Mouse (Mus musculus) T-helper 17 cell (primary cell): ENCODE results near the gene Polr1b.

ENCODE experiments used
- in situ Hi-C, 2 experiments: fragments of 300-600 bp; cut with MboI, MseI; formaldehyde crosslinking; loops; 1 replicate in 1 of 2; 2 replicates in 1 of 2; pipeline ENCODE4 v1.15.1; 2025; ENCODE audit warnings: high pct_unique_total_duplicates in 2 of 2

Polr1b gene

DNA sequence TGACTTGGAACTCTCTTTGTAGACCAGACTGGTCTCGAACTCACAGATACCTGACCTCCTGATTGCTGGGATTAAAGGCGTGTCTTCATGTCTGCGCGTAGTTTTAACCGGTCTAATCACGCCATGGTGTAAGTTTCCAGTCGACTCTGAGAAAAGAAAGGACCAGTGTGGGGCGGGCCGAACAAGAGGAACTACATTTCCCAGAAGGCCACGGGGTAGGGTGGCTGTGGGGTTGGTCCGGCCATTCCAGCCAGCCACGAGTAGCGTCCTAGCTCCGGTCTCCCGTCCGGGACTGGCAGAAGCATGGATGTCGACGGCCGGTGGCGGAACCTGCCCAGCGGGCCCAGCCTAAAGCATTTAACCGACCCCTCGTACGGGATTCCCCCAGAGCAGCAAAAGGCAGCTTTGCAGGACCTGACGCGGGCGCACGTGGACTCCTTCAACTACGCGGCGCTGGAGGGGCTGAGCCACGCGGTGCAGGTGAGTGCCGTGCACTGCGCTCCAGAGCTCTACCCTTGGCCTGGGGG lies at the start of gene Polr1b:
Polr1b (plus strand) TSS at position 212 of the 527 bp plus-strand sequence.
- in situ Hi-C loops, result loop anchor here in 1 of 2 experiments (5.0 kb wide), 1 partner anchor 86 kb away; no protein-coding TSS in a partner anchor

DNA sequence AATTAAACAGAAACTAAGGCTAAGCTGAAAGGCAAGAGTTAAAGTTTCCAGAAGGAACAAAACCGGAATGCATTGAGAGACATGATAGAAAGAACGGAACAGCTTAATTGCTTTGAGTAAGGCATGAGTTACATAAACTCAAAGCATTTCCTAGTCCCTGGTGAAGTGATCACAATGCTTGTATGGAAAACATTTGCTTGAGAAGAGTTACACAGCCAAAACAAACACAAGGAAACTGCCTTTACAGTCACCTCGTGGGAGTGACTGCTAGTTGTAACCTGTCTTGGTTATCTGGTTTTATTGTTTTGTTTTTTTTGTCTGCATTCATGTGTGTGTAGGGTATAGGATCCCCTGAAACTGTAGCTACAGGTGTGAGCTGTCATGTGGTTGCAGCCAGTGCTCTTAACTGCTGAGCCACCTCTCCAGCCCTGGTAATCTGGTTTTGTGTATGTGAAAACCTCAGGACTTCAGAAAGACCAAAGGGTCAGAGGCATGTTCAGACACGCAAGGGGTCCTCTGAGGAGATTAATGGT lies 48.3 kb upstream of the Polr1b start:
- in situ Hi-C loops, result loop anchor here in 1 of 2 experiments (25.0 kb wide), 1 partner anchor 165 kb away; no protein-coding TSS in a partner anchor

DNA sequence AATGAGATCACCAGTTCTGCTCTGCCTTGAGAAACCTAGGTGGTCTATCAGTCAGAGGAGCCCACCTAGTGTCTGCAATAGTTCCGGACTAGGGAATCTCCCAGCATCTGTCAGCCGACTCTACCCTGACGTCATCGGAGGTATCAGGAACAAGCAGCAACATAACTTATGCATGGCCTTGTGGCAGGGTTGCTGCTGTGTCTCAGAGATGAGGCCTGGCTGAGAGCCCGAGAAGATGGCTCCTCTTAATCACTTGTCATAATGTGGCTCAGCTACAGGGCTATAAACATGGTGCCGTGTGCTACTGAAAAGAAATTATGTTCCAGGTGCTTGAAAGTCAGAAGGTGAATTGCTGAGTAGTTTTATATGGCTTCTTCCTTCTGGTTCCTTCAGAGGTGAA lies 45.1 kb upstream of the Polr1b start:
- in situ Hi-C loops, result loop anchor here (5.0 to 25.0 kb wide), 2 partner anchors 108 to 168 kb away; no protein-coding TSS in a partner anchor

DNA sequence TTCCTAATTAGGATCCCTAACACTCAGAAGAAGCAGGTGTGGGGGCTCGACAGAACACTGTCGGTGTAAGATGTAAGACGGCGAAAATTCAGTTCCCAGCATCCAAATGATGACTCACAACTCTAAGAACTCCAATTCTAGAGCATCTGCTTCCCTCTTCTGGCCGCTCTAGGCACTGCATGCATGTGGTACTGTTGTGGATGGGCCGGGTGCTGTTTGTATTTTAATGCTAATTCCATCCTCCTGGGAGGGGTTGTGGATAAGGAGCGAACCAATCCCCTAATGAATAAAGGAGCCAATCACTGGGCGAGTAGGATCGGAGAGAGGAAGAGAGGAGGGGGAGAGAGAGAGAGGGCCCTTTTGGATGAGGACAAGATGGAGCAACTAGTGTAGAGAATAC lies 44.2 kb upstream of the Polr1b start:
- in situ Hi-C loops, result loop anchor here (5.0 to 25.0 kb wide), 2 partner anchors 109 to 169 kb away; no protein-coding TSS in a partner anchor

DNA sequence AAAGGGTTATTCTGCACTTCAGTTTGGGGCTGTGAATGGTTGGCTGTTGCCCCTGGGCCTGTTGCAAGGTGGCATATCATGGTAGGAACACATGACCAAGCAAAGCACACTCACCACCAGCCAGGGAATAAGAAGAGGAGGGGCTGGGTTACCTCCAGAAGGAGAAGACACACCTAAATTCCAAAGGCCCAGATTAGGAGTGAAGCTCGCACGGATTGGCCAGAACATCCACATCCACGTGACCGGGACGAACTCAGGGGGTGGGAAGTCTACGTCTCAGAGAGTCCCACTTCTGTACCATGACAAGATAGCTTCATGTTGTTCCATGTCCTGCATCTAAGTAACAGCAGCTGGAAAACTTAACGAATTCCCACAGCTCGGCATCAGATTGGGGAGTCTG lies 43.5 kb upstream of the Polr1b start:
- in situ Hi-C loops, result loop anchor here (5.0 to 25.0 kb wide), 2 partner anchors 110 to 170 kb away; no protein-coding TSS in a partner anchor

DNA sequence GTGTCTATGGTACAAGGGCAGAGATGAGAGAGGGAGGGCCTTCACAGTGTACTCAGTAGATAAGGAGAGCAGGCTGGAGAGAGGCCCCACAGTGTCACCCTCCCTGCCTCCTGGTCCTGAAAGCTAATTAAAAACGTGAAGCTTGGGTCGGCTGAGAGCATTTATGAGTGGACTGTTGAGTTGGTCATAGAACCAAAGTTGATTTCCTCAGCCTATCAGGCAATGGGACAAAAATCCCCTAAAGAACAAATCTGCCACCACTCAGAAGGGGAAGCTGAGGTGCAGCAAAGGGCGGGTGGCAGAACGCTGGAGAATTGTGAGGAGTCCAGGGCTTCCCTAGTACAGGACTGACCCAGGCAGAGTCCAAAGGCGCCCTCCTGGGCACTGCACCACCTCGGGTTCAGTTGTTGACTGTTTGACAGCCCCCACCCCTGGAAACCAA lies 42.9 kb upstream of the Polr1b start:
- in situ Hi-C loops, result loop anchor here (5.0 to 25.0 kb wide), 2 partner anchors 111 to 171 kb away; no protein-coding TSS in a partner anchor

DNA sequence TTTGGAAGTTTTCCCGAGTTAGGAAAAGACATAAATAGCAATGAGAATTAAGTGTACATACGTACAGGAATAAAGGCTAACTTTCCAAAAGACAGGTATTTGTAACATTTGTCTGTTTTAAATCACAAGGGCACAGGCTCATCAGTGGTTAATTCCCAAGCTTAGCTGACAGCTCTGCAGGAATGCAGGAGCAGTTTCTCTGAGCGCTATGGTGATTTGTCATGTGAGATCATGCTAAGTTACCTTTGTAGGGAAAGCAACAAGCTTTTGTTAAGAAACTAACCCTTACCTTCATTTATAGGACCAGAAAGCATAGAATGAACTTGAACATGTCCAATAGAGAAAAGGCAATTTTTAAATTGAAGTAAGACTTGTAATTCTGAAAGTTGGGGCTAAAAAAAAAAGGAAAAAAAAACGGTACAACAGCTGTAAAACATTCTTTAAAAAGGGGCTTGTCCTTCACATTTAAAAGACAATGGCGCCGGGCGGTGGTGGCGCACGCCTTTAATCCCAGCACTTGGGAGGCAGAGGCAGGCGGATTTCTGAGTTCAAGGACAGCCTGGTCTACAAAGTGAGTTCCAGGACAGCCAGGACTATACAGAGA lies 39.2 kb upstream of the Polr1b start:
- in situ Hi-C loops, result loop anchor here in 1 of 2 experiments (25.0 kb wide), 1 partner anchor 174 kb away; no protein-coding TSS in a partner anchor

DNA sequence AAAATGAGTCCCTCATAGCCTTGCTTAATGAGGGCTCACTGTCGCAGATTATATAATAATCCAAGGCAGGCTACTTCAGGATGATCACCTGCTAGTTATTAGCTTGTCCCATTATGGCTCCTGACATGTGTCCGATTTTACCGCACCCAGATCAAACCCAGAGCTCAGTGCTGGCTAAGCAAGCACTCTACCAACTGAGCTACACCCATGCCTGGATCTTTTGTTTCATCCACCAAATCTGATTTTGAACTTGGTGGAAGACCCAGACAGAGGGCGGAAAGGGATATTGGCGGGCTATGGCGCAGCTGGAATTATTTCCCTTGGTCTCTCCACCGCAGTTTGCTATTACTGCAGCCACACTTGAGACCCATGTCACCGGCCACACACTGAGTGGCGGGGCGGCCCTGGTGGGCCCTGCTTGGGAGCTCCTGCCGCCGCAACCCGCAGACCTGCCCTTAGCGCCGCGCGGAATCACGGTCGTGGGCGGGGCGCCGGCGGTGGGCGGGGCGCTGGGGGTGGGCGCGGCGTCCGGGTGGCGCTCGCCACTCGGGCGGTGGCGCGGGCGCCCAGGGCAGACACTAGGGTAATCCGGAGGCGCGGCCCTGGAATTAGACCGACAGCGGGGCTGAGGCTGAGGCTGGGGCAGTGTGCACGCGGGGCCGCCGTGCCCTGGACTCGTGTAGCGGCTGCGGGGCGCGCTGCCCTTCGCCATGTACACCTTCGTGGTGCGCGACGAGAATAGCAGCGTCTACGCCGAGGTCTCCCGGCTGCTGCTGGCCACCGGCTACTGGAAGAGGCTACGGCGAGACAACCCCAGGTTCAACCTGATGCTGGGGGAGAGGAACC lies 35.1 kb upstream of the Polr1b start, which contains the start of gene Ttl:
Ttl (plus strand) TSS at position 506 of the 846 bp plus-strand sequence.
- in situ Hi-C loops, result loop anchor here in 1 of 2 experiments (25.0 kb wide), 1 partner anchor 178 kb away; no protein-coding TSS in a partner anchor

DNA sequence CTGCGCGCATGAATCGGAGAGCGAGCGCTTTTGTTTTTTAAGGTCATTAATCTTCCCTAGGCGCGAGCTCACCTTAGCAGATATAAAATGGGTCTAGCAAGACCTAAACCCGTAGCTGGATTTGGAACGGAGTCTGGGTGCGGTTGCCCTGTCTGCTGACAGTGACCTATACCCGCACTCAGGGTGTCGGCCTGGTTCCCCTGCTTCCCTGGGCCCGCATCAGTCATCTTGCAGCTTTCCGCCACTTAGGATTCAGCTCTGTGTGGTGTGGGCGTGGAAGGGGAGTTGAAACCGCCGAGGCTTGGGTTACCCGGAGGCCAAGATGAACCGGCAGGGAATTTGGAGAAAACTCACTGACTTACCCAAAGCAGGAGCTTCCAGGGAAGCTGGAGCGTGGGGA lies 34.5 kb upstream of the Polr1b start:
- in situ Hi-C loops, result loop anchor here in 1 of 2 experiments (25.0 kb wide), 1 partner anchor 179 kb away; no protein-coding TSS in a partner anchor

DNA sequence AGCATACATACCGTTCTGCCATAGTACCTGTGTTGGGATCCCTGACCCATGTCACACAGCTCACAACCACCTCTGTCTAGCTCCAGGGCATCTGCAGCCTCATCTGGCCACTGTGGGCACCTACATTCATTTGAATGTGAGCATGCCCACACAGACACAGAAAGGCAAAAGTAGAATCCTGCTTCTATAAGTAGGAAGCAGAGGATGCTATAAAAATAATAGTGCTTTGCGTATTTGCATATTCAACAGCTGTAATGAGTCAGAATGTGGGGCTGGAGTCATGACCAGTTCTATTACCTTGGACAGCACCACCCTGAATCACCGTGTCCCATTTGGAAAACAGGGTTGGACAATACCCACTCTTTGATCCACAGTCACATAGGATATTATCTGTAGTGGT lies 30.5 kb upstream of the Polr1b start:
- in situ Hi-C loops, result loop anchor here in 1 of 2 experiments (5.0 to 25.0 kb wide), 2 partner anchors 88 to 183 kb away; no protein-coding TSS in a partner anchor

DNA sequence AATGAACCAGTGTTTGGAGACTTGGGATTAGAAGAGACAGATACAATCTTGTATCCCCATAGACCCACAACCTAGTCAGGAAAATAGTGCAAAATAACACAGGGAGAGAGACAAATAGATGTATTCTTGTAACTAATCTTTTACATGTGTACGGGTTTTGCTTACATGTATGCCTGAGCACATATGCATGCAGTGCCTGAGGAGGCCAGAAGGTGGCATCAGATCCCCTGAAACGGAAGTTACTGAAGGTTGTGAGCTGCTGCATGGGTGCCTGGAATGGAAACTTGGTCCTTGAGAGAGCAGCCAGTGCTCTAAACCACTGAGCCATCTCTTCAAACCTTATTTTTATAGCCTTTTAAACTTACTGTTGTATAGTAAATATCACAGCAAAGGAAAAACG lies 22.5 kb upstream of the Polr1b start:
- in situ Hi-C loops, result no loop called here

DNA sequence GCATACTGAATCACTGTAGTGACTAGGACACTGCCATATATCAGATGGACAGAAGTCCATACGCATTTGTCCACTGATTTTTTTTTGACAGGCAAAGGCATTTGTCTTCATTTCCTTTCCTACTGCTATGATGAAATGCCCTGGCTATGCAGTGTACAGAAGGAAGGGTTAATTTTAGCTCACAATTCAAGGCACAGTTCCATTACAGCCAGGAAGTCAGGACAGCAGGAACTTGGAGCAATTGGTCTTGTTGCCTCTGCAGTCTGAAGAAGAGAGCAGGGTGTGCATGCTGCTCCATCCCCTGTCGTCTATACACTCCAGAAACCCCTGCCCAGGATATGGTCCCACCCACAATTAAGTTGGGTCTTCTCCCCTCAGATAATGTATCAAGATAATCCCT lies 21.6 kb upstream of the Polr1b start:
- in situ Hi-C loops, result no loop called here

DNA sequence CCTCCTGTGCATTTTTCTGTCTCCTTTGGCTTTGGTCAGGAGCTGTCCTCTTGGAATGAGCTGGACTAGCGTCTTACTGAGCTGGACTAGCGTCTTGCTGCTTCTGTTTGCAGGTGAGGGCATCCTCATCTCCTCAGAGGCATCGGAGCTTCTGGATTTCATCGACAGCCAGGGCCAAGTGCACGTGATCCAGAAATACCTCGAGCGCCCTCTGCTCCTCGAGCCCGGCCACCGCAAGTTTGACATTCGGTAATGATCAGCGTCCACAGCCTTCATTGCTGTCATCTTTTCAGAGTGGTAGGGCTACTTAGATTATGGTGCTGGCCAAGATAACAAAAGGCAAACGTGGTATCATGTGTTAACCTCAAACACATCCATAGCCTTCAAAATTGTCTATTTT lies 19.7 kb upstream of the Polr1b start:
- in situ Hi-C loops, result loop anchor here in 1 of 2 experiments (10.0 kb wide), 1 partner anchor 1324 kb away; the partner anchor contains the start of genes 1700020A23Rik, Gm28372 and Tmem239

DNA sequence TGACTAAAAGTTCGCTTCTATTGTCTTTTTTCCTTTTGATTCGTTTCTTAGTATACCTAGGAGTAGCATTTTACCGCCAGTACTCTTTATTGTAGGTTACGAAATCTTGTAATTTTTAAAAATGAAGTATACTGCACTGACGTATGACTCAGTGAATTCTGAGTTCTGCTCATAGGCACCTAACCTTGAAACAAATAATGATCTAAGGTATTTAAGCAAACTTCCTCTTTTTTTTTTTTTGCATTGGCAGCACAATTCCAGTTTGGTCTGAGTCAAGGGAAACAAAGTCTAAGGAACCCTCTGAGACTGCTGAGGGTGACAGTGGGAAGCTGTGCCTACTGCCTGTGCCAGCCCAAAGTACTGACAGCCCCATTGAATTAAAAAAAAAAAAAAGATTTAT lies 17.3 kb upstream of the Polr1b start:
- in situ Hi-C loops, result loop anchor here in 1 of 2 experiments (10.0 kb wide), 1 partner anchor 1321 kb away; the partner anchor contains the start of genes 1700020A23Rik, Gm28372 and Tmem239

DNA sequence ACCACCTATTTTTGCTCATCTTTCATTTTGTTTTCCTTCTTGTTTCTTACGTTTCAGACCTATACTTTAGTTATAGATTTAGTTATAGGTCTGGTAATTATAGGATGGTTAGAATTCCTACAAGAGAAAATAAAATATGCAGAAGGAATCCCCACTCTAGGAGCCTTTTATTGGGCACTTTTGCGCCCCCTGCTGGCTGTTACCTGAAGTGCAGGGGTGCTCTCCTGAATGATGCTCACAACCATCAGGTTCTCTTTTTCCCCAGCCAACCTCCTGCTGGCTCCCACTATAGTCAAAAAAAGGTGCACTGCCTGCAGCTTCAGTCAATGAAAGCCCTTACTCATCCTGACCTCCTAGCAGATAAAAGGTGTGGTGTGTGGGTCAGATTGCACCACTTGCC lies 15.8 kb upstream of the Polr1b start:
- in situ Hi-C loops, result loop anchor here in 1 of 2 experiments (10.0 kb wide), 1 partner anchor 1320 kb away; the partner anchor contains the start of genes 1700020A23Rik, Gm28372 and Tmem239

DNA sequence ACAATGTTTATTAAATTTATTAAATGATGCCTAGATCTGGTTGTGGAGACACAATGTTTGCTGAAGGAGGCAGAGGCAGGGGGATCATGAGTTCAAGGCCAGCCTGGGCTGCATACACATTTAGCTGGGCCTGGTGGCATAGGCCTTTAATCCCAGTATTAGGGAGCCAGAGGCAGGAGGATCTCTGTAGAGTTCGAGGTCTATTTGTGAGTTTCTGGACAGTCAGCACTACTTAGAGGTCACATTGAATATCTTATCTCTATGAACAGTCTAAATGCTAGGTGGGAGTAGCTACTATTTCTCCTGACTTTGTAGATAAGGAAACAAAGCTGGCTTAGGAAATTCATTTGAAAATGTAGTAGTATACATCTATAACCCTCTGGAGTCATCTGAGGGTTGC lies 13.3 kb upstream of the Polr1b start:
- in situ Hi-C loops, result loop anchor here in 1 of 2 experiments (10.0 kb wide), 1 partner anchor 1317 kb away; the partner anchor contains the start of genes 1700020A23Rik, Gm28372 and Tmem239

DNA sequence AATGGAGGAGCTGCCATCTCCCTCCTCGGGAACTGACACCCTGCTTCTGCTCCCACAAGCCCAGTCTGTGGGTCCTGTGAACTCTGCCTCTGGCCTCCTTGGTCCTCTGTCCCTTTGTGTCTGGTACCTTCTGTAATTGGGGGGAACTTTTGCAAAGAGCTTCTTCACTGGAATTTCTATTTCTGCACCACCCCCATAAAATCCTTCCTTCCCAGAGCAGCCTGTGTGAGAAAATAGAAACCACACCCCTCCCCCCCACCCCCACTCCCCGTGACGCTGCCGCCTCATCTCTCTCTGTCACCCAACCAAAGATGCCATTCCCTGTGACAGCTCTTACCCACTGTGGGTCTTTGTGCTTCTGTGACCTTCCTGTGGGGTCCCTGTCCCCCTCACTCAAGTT lies 10.4 kb upstream of the Polr1b start:
- in situ Hi-C loops, result no loop called here

DNA sequence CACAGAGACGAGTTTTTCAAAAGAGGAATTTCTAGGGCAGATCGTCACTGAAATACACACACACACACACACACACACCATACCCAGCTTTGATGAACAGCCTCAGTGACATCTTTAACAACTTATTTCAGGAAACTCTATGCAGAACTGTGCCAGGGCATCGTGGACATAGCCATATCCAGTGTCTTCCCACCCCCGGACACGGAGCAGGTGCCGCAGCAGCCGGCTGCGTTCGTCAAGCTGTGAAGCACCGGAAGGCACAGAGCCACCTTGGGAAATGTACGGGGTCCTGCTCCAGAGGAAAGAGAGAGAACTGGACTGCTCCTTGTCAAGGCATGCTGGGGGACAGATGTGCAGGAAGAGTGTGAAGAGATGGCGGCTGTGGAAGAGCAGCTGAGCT lies 8.0 kb upstream of the Polr1b start:
- in situ Hi-C loops, result no loop called here

DNA sequence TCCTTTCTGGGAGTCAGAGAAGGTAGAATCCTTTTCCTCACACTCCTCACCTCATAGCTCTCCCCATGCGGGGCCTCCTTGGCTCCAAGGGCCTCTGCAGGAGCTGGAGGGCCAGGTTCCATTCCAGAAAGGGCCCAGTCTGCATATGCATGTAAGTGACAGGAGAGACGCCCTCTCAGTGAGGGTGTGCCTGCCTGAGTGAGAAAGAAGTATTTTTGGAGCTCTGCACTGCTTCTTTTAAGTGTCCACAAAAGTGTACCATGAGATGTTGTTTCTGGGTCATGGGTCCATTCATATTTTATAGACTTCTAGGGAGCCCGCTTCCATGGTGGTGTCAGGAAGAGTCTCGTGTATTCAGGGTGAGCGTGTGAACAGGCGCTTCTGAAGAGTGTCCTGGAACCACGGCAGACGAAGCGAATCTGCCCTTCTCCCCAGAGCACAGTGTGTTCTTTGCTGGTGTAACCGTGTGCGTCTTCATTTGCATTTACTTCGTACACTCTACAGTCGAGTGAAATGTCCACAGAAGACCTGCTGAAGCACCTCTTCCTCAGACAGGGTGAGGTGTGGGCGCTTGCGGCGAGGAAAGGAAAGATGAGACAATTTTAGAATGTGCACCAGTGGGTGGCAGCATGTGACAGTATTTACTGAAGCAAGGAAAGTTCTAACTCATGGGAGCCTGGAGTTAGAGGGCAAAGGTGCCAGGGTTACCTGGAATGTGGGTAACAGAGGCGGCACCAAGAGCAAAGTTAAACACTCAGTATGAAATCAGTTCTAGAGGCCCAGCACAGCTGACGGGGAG lies 6.7 kb upstream of the Polr1b start:
- in situ Hi-C loops, result no loop called here

DNA sequence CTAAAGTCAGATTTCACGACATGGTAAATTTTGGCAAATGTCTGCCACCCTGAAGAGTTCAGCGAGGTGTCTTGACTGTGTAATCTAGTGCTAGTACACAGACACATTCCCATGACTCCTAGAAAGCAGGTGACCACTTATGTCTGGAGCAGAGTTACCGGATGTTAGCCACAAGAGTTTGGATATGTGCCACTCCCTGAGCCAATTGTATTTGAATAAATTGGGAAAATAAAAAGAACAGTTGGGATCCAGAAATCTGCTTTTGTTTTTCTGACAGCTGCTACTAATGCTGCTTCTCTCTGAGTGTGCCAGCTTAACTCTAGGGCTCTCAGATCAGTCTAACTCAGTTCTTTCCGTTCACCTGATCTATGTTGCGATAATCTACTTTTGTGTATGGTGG lies 12.1 kb downstream of the Polr1b start:
- in situ Hi-C loops, result no loop called here
